In the genomic region with DNA sequence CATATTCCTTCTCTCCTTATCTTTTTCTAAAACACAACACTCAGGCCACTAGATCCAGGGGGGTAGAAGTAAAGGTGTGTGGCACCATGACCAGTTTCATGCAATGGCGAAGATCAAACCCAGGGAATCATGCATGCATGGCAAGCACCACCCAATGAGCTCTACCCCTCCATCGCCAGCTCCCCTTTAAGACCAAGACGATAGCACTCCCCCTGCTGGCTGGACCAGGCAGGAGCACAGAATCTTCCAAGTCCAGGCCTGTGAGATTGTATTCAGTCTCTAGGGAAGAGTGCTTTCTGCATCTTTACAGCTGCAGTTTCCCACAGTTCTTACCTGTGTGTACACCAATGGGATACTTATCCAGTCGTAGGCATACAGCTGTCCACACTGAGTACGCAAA, we compare ENCODE assay signal across 9 mouse cellular contexts. TPM values are rescaled to one million over a fixed set of nuclear protein-coding genes. Genes with fewer than 3 reads are reported as not detected.
DNase-seq lines count a peak whose midpoint lies in the region; ATAC-seq and TF ChIP-seq lines count a peak whose summit lies in the region.
"Had no signal": no experiment of that assay in that cellular context is flagged by ENCODE, and none has a peak within 500 bp of the region (broad histone marks: within the 10 kb centered on the region; RNA-seq: fewer than 3 reads in every experiment).

No protein-coding gene starts in this region.

- H3K4me1 ChIP-seq in G1E (ENCODE audit: insufficient read depth, low read depth, low read length) = peaks cover 79% of the 10 kb centered on the region
- peaks cover 5% of the 10 kb centered on the region for H3K4me1 ChIP-seq in bone marrow macrophage, adult 2 months (ENCODE audit: control insufficient read depth, insufficient read depth, low read length)
- no peaks in the 10 kb centered on the region; the same call in 1 of the 2 replicates for H3K4me1 ChIP-seq in forebrain, embryonic 13.5 days
- peaks cover 11% of the 10 kb centered on the region for H3K4me1 ChIP-seq in hindbrain, embryonic 13.5 days (replicated peaks)

- peaks cover 3% of the 10 kb centered on the region for H3K36me3 ChIP-seq in G1E (replicated peaks)
- peaks cover 3% of the 10 kb centered on the region; the same call in 1 of the 2 replicates for H3K36me3 ChIP-seq in forebrain, embryonic 13.5 days (ENCODE audit: poor library complexity, severe bottlenecking)
- peaks cover 2% of the 10 kb centered on the region; the same call in 1 of the 2 replicates for H3K36me3 ChIP-seq in hindbrain, embryonic 13.5 days
- H3K36me3 ChIP-seq: hindbrain, embryonic 15.5 days had no signal

- no peak overlapping the region for H3K9ac ChIP-seq in forebrain, embryonic 13.5 days
- H3K9ac ChIP-seq in hindbrain, embryonic 13.5 days = no peak overlapping the region
- H3K9ac ChIP-seq: hindbrain, embryonic 15.5 days had no signal

- no peak overlapping the region for H3K27ac ChIP-seq in bone marrow macrophage, adult 2 months (ENCODE audit: insufficient read depth, low read depth, low read length)
- H3K27ac ChIP-seq in forebrain, embryonic 13.5 days = no peak overlapping the region
- H3K27ac ChIP-seq in hindbrain, embryonic 13.5 days = no peak overlapping the region
- H3K27ac ChIP-seq: hindbrain, embryonic 15.5 days had no signal

- no peak overlapping the region; the same call in 1 of the 2 replicates for H3K4me3 ChIP-seq in G1E (ENCODE audit: low read depth, low read length)
- no peak overlapping the region for H3K4me3 ChIP-seq in bone marrow macrophage, adult 2 months (ENCODE audit: insufficient read depth, low read length)
- no peak overlapping the region for H3K4me3 ChIP-seq in forebrain, embryonic 13.5 days
- H3K4me3 ChIP-seq in hindbrain, embryonic 13.5 days = no peak overlapping the region
- H3K4me3 ChIP-seq: hindbrain, embryonic 15.5 days had no signal

- 18% methylated on average over 5 of the region's 5 CpGs for WGBS in forebrain, embryonic 13.5 days
- 20% methylated on average over 5 of the region's 5 CpGs for WGBS in hindbrain, embryonic 13.5 days

- ATAC-seq in G1E (ENCODE audit: extremely low read depth, insufficient number of reproducible peaks, low FRiP score, poor library complexity, severe bottlenecking) = no peak
- ATAC-seq in forebrain, embryonic 13.5 days = peak; percentile 25; the same call in 1 of the 2 replicates
- ATAC-seq in hindbrain, embryonic 13.5 days (ENCODE audit: low FRiP score) = 0 out of 2 replicates have a peak, but pooled peaks have one; percentile 12

- DNase-seq in G1E (ENCODE audit: low spot score) = peak; percentile 57
- DNase-seq in layer of hippocampus, postnatal 25 days (ENCODE audit: extremely low spot score in 1 of 2, low spot score in 1 of 2) = peak; percentile 76 to 85
- peak; percentile 77 to 89 for DNase-seq in lung, postnatal 4 days
- DNase-seq in right cerebral cortex, postnatal 10 days (ENCODE audit: low spot score in 2 of 2) = peak; percentile 69 to 83
- peak; percentile 81 for DNase-seq in urinary bladder, postnatal 14 days (ENCODE audit: low spot score)

- no peaks in the 10 kb centered on the region for H3K9me3 ChIP-seq in G1E (replicated peaks)
- H3K9me3 ChIP-seq in forebrain, embryonic 13.5 days (replicated peaks) = no peaks in the 10 kb centered on the region
- no peaks in the 10 kb centered on the region for H3K9me3 ChIP-seq in hindbrain, embryonic 13.5 days
- H3K9me3 ChIP-seq: hindbrain, embryonic 15.5 days had no signal

- no peak overlapping the region; the same call in 1 of the 2 replicates for H3K4me2 ChIP-seq in forebrain, embryonic 13.5 days
- H3K4me2 ChIP-seq in hindbrain, embryonic 13.5 days = no peak overlapping the region
- H3K4me2 ChIP-seq: hindbrain, embryonic 15.5 days had no signal

- no peak for TF ChIP-seq POLR2A in bone marrow macrophage, adult 2 months (IDR thresholded peaks at IDR 0.05; ENCODE audit: borderline replicate concordance, low read depth, low read length)

- no peaks in the 10 kb centered on the region for H3K27me3 ChIP-seq in G1E (ENCODE audit: insufficient read depth, low read length)
- H3K27me3 ChIP-seq in forebrain, embryonic 13.5 days = no peaks in the 10 kb centered on the region
- no peaks in the 10 kb centered on the region for H3K27me3 ChIP-seq in hindbrain, embryonic 13.5 days
- H3K27me3 ChIP-seq: hindbrain, embryonic 15.5 days had no signal

- TF ChIP-seq CTCF in G1E (IDR thresholded peaks at IDR 0.05; ENCODE audit: low read depth, low read length) = peak; percentile 86
- TF ChIP-seq CTCF in bone marrow macrophage, adult 2 months (IDR thresholded peaks at IDR 0.05; ENCODE audit: low read depth, low read length) = peak; percentile 44

RNA-seq across cellular contexts. Expression of gene Best1, which starts 10.1 kb away (rescaled TPM):
- not detected in 2 replicates for total RNA-seq in G1E (2014; fragmentation: Nextera tagmentation)
- total RNA-seq in G1E (2017) = 0.22 TPM in 1 of 2 replicates, not detected in the other
- 0.03 TPM in 1 of 2 replicates, not detected in the other for polyA plus RNA-seq in G1E (2012)
- polyA plus RNA-seq in bone marrow macrophage, adult 2 months (2012; ENCODE audit: insufficient read depth, insufficient read length, missing spikeins) = 0.44 and 2.3 TPM in 2 replicates
- polyA plus RNA-seq in forebrain, embryonic 13.5 days (2015; fragmentation: Nextera tagmentation; extraction: Ambion mirVana) = 0.76 and 1.2 TPM in 2 replicates
- 1.5 and 1.7 TPM in 2 replicates for polyA plus RNA-seq in hindbrain, embryonic 13.5 days (2015; fragmentation: Nextera tagmentation; extraction: Ambion mirVana)
- under 1 TPM; 0.85 to 0.96 TPM for total RNA-seq in layer of hippocampus, postnatal 25 days (2021)

RNA-seq across cellular contexts. Expression of gene Rab3il1, which starts 10.2 kb away (rescaled TPM):
- 4.7 and 25.4 TPM in 2 replicates for total RNA-seq in G1E (2014; fragmentation: Nextera tagmentation)
- total RNA-seq in G1E (2017) = 2.7 and 3.1 TPM in 2 replicates
- 4.0 and 4.2 TPM in 2 replicates for polyA plus RNA-seq in G1E (2012)
- polyA plus RNA-seq in bone marrow macrophage, adult 2 months (2012; ENCODE audit: insufficient read depth, insufficient read length, missing spikeins) = 156 and 178 TPM in 2 replicates
- polyA plus RNA-seq in forebrain, embryonic 13.5 days (2015; fragmentation: Nextera tagmentation; extraction: Ambion mirVana) = 14.4 and 15.2 TPM in 2 replicates
- 22.6 and 25.1 TPM in 2 replicates for polyA plus RNA-seq in hindbrain, embryonic 13.5 days (2015; fragmentation: Nextera tagmentation; extraction: Ambion mirVana)
- total RNA-seq in layer of hippocampus, postnatal 25 days (2021) = 1 to 10 TPM; 9.3 TPM

RNA-seq across cellular contexts. Expression of gene Fth1, which starts 10.9 kb away (rescaled TPM):
- total RNA-seq in G1E (2014; fragmentation: Nextera tagmentation) (2,660 and 2,681 TPM in 2 replicates), G1E (2017) (936 and 1,016 TPM in 2 replicates)
- polyA plus RNA-seq in G1E (2012) = 28,412 and 34,236 TPM in 2 replicates
- polyA plus RNA-seq in bone marrow macrophage, adult 2 months (2012; ENCODE audit: insufficient read depth, insufficient read length, missing spikeins) = 20,335 and 20,363 TPM in 2 replicates
- 1,364 and 1,444 TPM in 2 replicates for polyA plus RNA-seq in forebrain, embryonic 13.5 days (2015; fragmentation: Nextera tagmentation; extraction: Ambion mirVana)
- polyA plus RNA-seq in hindbrain, embryonic 13.5 days (2015; fragmentation: Nextera tagmentation; extraction: Ambion mirVana) = 1,535 and 1,618 TPM in 2 replicates
- total RNA-seq in layer of hippocampus, postnatal 25 days (2021) = 1,000 to 10,000 TPM; 2,794 to 3,082 TPM

RNA-seq across cellular contexts. Expression of gene Fads3, which starts 50.1 kb away (rescaled TPM):
- total RNA-seq in G1E (2014; fragmentation: Nextera tagmentation) (32.8 and 41.8 TPM in 2 replicates), G1E (2017) (17.0 and 20.1 TPM in 2 replicates)
- polyA plus RNA-seq in G1E (2012) = 46.6 and 48.8 TPM in 2 replicates
- 4.6 and 6.5 TPM in 2 replicates for polyA plus RNA-seq in bone marrow macrophage, adult 2 months (2012; ENCODE audit: insufficient read depth, insufficient read length, missing spikeins)
- polyA plus RNA-seq in forebrain, embryonic 13.5 days (2015; fragmentation: Nextera tagmentation; extraction: Ambion mirVana) = 5.8 TPM in 2 replicates
- polyA plus RNA-seq in hindbrain, embryonic 13.5 days (2015; fragmentation: Nextera tagmentation; extraction: Ambion mirVana) = 15.2 and 18.0 TPM in 2 replicates
- 10 to 100 TPM; 26.3 to 27.9 TPM for total RNA-seq in layer of hippocampus, postnatal 25 days (2021)

Comparison
In these comparisons a context has a peak if more than half of its experiments do, and no peak if none do; other contexts are left out.
1. RNA of gene Fth1, which starts 10.9 kb away (polyA plus RNA-seq): 28,412 to 34,236 TPM in G1E and 20,335 to 20,363 TPM in bone marrow macrophage, adult 2 months; 1,535 to 1,618 TPM in hindbrain, embryonic 13.5 days and 1,364 to 1,444 TPM in forebrain, embryonic 13.5 days; every median in the first group is over 10 times any median in the second.
2. Peak in every context shown above with its lines, with median percentiles within 50 percentile points of each other: DNase-seq.